Mouse (Mus musculus): ENCODE data around the gene Gm10197. TPM values are rescaled to one million over a fixed set of nuclear protein-coding genes. Genes with fewer than 3 reads are reported as not detected.
"Not testable (repeated sequence)": the region's sequence is repeated elsewhere in the genome, so short reads cannot be mapped to it uniquely, and the experiment has no call there.

Gene Gm10197
- polyA plus RNA-seq, 1 experiment from 2014 or later, result not detected

DNA sequence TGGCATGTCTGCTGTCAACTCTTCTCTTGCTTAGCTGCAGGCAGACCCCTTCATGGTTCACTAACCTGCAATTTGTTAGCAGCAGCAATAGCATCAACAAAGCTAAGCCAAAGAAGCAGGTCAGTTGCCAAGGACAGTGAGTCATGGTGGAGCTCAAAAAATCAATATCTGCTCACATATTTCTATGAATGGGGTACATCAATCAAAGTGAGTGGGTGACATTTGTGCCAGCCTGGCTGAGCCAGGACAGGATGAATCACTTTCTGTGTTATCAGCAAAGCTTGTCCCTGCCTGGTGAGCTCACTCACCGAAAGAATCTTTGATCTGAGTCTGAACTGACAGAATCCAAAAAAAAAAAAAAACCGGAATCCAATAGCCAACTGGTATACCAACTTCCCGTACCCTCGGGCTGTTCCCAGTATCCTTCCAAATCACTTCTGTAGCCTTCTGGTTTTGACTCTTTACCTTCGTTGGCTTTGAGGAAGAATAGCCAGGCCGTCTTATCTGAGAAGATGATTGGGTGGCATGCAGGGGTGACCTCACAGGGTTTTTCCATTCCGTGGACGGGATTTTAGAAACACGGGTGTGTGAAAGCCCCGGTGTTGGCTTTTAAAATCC, 32.8 kb upstream of the Gm10197 start:
- 87% methylated on average over 10 of the region's 10 CpGs for WGBS
- H3K27me3 ChIP-seq (ENCODE audit: insufficient read depth, poor library complexity, severe bottlenecking), result no peaks in the 10 kb centered on the region
- no peak for DNase-seq (ENCODE audit: low spot score)

DNA sequence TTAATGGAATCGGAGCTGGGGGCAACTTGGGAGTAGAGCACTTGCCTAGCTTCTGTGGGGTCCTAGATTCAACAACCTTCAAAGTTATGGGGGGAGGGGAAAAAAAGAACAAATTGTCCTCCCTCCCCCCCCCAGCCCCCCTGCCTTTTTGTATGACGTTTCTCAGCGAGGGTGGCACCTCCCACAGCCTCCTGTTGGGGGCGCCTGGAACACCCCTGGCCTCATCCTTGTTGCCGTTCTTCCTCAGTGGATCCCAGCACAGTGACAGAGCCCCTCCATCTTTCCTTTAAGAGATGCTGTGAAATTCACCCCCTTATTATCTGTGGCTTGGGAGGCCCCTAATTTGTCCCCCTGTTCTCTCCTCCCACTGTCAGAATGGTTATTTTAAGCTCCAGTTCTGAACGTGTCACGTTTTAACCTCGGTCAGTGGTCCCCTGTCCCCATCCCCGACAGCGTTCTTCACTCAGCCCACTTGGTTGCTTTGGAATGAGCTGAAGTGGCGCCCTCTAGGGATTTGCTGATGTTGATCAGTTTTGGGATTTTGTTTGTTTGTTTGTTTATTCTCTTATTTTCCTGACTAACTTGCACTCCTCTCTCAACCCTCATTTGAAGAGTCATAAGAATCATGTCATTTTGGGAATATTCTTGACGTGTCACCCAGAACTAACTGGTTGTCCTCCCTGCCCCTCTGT, 31.3 kb upstream of the Gm10197 start:
- H3K27me3 ChIP-seq (ENCODE audit: insufficient read depth, poor library complexity, severe bottlenecking), result no peaks in the 10 kb centered on the region
- DNase-seq (ENCODE audit: low spot score), result no peak
- H3K4me3 ChIP-seq, result no peak overlapping the region
- H3K27ac ChIP-seq, result no peak overlapping the region
- no peaks in the 10 kb centered on the region; the same call in 1 of the 2 replicates for H3K4me1 ChIP-seq (replicated peaks)
- no peaks in the 10 kb centered on the region for H3K36me3 ChIP-seq
- no peaks in the 10 kb centered on the region for H3K9me3 ChIP-seq
- WGBS, result 58% methylated on average over 12 of the region's 12 CpGs

More for the DNA sequence above, 32.8 kb upstream of the Gm10197 start:
- Histone ChIP-seq H3K9me3 (no peaks in the 10 kb centered on the region), H3K4me3 (no peak overlapping the region), H3K27ac (no peak overlapping the region), H3K36me3 (no peaks in the 10 kb centered on the region), H3K4me1 (replicated peaks) (no peaks in the 10 kb centered on the region; the same call in 1 of the 2 replicates)

DNA sequence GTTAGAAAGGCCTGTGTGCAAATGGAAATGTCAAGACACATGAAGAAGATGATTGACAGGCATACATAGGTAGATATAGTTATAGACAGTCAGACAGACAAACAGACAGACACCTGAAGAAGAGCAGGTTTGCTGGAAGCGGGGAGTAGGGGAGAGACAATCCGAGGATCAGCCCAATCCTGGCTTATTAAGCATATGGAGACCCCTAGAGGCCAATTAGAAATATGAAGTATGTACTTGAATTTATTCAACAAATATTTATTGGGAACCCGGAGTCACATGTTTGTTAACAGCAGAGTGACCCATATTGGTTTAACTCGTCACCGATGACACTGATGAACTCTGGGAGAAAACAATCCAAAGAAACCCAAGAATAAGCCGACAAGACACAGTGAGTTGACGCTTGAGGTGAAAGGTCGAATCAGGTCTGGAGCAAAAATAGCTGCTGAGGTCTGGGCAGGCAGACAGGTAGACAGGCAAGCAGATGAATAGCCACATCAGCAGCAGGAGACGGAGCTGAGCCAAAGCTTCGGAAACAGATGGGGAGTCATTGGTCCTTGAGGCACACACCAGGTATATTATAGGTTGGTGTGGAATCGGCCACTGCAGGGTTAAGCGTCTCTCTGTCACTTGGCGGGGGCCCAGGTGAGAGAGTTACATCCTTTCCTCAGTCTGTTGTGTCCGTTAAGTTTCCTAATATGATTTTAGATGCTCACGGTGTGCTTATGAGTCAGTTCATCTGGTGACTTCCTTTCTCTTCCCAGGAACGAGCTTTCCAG, 29.0 kb upstream of the Gm10197 start:
- Histone ChIP-seq H3K9me3 (no peaks in the 10 kb centered on the region), H3K4me3 (no peak overlapping the region), H3K27me3 (ENCODE audit: insufficient read depth, poor library complexity, severe bottlenecking) (no peaks in the 10 kb centered on the region), H3K4me1 (replicated peaks) (no peaks in the 10 kb centered on the region; the same call in 1 of the 2 replicates), H3K36me3 (no peaks in the 10 kb centered on the region), H3K27ac (no peak overlapping the region)
- no peak for DNase-seq (ENCODE audit: low spot score)
- WGBS, result 86% methylated on average over 16 of the region's 16 CpGs

DNA sequence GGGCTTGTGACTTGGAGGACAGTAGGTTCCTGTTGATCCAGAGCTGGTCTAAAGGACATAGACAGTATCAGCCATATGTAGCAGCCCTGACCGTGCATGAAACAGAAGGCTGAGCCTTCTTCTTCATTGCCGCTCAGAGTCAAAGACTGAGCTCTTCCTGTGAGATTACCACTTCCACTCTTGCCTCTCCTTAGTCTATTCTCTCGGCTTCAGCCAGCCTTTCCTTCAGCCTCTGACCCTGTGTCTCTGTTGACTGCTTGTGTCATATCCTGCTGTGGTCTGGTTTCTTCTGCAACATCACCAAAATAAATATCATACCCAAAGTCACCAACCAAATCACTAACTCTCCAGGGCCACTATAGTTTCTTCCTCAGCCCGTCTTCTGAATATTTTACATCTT, 27.6 kb upstream of the Gm10197 start:
- Histone ChIP-seq H3K4me3 (no peak overlapping the region), H3K9me3 (no peaks in the 10 kb centered on the region), H3K27ac (no peak overlapping the region), H3K36me3 (no peaks in the 10 kb centered on the region), H3K27me3 (ENCODE audit: insufficient read depth, poor library complexity, severe bottlenecking) (no peaks in the 10 kb centered on the region), H3K4me1 (replicated peaks) (no peaks in the 10 kb centered on the region)
- DNase-seq (ENCODE audit: low spot score), result no peak
- 85% methylated on average over 4 of the region's 4 CpGs for WGBS

DNA sequence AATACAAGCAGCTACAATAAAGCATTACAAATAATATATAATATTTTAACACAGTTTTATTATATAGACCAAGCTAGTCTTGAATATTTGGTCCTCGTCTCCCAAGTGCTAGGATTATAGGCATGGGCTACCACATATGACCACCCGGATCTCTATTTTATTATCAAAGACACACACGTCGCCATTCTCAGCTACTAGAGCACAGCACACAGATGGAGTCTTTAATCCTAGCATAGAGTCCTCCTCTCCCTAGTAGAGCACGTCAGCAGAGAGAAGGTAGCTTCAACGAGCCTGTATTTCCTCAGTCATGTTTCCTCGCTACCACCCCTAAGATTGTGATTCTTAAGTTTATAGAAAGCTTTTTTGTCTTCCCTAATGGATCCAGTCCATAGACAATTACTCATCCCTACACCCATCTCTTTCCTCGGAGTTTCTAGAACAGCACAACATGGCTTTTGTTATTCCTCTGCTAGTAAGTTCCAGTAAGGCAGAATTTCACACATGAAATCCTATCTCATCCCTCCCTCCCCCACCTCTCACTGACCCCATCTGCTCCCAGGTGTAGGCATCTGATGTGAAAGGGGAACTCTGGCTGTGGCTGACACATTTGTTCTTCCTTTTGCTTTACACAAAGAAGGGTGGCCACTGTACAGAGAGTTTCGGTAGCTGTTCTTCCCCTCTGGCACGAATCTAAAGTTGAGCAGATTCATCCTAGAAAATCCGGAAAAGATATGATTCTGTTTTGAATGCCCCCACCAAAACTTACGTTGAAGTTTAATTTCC, 26.1 kb upstream of the Gm10197 start:
- Histone ChIP-seq H3K4me1 (replicated peaks) (peaks cover 4% of the 10 kb centered on the region; the same call in 1 of the 2 replicates), H3K27me3 (ENCODE audit: insufficient read depth, poor library complexity, severe bottlenecking) (no peaks in the 10 kb centered on the region), H3K4me3 (no peak overlapping the region), H3K9me3 (no peaks in the 10 kb centered on the region), H3K36me3 (no peaks in the 10 kb centered on the region), H3K27ac (no peak overlapping the region)
- 84% methylated on average over 12 of the region's 12 CpGs for WGBS
- DNase-seq (ENCODE audit: low spot score), result no peak

DNA sequence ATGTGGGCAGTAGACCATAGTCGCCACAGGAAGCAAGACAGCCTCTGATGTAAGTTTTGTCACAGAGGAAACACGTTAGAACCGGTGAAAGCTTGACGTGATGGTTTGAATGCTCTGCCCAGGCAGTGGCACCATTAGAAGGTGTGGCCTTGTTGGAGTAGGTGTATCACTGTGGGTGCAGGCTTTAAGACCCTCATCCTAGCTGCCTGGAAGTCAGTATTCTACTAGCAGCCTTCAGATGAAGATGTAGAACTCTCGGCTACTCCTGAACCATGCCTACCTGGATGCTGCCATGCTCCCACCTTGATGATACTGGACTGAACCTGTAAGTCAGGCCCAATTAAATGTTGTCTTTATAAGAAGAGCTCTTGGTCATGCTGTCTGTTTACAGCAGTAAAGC, 24.2 kb upstream of the Gm10197 start:
- 46% methylated on average over 5 of the region's 5 CpGs for WGBS
- not testable (repeated sequence) for H3K27ac ChIP-seq; DNase-seq (ENCODE audit: low spot score); H3K36me3 ChIP-seq; H3K4me3 ChIP-seq; H3K27me3 ChIP-seq (ENCODE audit: insufficient read depth, poor library complexity, severe bottlenecking); H3K9me3 ChIP-seq
- peaks cover 18% of the 10 kb centered on the region for H3K4me1 ChIP-seq (replicated peaks)

DNA sequence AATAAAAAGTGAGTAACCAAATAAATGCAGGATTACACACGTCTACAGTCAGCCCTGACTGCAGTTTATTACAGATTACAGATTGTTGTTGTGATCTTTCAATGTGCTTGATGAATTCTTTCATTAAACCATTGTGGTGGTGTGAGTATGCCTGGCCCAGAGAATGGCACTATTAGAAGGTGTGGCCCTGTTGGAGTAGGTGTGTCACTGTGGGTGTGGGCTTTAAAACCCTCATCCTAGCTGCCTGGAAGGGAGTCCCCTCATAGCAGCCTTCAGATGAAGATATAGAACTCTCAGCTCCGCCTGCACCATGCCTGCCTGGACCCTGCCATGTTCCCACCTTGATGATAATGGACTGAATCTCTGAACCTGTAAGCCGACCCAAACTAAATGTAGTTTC, 23.4 kb upstream of the Gm10197 start:
- WGBS, result 78% methylated on average over 3 of the region's 3 CpGs
- DNase-seq (ENCODE audit: low spot score); H3K4me3 ChIP-seq; H3K27ac ChIP-seq; H3K36me3 ChIP-seq; H3K9me3 ChIP-seq; H3K27me3 ChIP-seq (ENCODE audit: insufficient read depth, poor library complexity, severe bottlenecking): not testable (repeated sequence)
- peaks cover 18% of the 10 kb centered on the region for H3K4me1 ChIP-seq (replicated peaks)

DNA sequence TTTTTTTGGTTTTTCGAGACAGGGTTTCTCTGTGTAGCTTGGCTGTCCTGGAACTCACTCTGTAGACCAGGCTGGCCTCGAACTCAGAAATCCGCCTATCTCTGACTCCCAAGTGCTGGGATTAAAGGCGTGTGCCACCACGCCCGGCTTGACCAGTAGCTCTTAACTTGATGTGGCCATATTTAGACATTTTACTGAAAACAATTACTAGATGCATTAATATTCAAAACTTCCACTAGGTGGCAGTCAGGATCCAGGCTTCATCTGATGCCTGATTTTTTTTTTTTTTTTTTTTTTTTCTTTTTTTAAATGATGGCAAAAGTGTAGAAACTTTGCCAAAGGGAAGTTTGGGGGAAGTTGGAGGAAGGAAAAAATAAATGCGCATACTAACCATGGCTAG, 23.0 kb upstream of the Gm10197 start:
- Histone ChIP-seq H3K4me1 (replicated peaks) (peaks cover 18% of the 10 kb centered on the region), H3K4me3 (no peak overlapping the region), H3K9me3 (no peaks in the 10 kb centered on the region), H3K36me3 (no peaks in the 10 kb centered on the region), H3K27me3 (ENCODE audit: insufficient read depth, poor library complexity, severe bottlenecking) (no peaks in the 10 kb centered on the region), H3K27ac (no peak overlapping the region)
- DNase-seq (ENCODE audit: low spot score), result no peak
- 22% methylated on average over 7 of the region's 7 CpGs for WGBS

DNA sequence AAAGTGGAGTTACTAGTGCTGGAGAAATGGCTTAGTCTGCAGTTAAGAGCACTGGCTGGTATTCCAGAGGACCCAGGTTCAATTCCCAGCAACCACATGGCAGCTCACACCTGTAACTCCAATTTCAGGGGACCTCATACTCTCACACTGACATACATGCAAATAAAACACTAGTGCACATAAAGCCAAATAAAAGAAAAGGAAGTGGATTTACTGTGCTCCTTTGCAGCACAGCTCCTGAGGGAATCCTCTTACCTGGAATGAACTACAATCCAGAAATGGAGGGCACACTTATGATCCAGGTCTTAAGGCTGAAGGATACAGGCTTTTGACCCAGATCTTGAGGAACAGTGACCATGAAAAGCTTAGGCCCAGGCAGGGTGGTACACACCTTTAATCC, 22.1 kb upstream of the Gm10197 start:
- Histone ChIP-seq H3K36me3 (peaks cover 5% of the 10 kb centered on the region), H3K27me3 (ENCODE audit: insufficient read depth, poor library complexity, severe bottlenecking) (no peaks in the 10 kb centered on the region), H3K9me3 (no peaks in the 10 kb centered on the region), H3K4me1 (replicated peaks) (peaks cover 24% of the 10 kb centered on the region), H3K27ac (no peak overlapping the region), H3K4me3 (no peak overlapping the region)
- DNase-seq (ENCODE audit: low spot score), result no peak

DNA sequence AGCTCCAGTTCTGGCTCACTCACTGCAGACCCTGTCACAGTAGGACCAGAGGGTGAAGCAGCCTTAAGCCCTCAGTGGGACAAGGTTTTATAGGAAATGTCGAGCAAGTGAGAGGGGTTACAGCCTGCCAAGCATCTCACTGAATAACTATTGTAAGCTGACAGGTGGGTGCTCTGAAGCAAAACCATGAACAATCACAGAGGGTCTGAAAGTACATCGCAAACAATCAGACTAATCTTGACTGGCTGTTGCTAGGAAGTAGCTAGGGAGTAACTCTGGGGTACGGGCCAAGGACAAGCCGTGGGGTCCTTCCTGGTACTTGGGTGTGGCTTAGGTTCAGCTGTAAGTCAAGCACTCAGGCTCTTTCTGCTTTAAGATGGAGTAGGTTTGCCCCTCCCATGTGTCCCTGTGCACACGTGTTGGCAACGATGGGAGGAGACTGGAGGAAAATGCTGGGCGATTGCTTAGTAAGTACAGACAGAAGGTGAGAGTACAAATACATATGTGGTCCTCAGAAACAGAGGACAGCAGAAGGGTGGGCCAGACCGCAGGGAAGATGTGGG, 21.3 kb upstream of the Gm10197 start:
- no peak for DNase-seq (ENCODE audit: low spot score)
- 77% methylated on average over 8 of the region's 8 CpGs for WGBS
- H3K27me3 ChIP-seq (ENCODE audit: insufficient read depth, poor library complexity, severe bottlenecking), result no peaks in the 10 kb centered on the region
- no peak overlapping the region for H3K4me3 ChIP-seq
- H3K27ac ChIP-seq, result no peak overlapping the region
- H3K4me1 ChIP-seq (replicated peaks), result peaks cover 24% of the 10 kb centered on the region
- H3K36me3 ChIP-seq, result peaks cover 13% of the 10 kb centered on the region
- H3K9me3 ChIP-seq, result no peaks in the 10 kb centered on the region

DNA sequence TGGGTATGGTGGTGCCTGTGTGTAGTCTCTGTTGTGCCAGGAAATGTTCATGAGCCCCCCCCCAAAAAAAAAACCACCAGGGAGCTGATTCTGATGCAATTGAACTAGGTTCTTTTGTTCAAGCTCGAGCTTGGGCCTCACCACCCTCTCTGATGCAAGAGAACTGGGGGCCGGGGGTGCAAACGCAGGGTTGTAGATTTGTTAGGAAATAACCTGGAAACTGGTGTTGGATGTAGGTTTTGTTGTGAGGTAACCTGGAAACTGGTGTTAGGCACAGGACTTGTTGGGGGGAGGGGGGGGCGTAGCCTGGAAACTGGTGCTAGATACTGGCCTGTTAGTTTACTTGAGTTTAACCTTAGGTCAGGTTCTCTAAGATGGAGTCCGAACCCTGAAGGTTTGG, 20.2 kb upstream of the Gm10197 start:
- Histone ChIP-seq H3K9me3 (no peaks in the 10 kb centered on the region), H3K4me1 (replicated peaks) (peaks cover 28% of the 10 kb centered on the region), H3K27ac (peak overlapping the region; percentile 95), H3K36me3 (peaks cover 23% of the 10 kb centered on the region), H3K27me3 (ENCODE audit: insufficient read depth, poor library complexity, severe bottlenecking) (no peaks in the 10 kb centered on the region), H3K4me3 (peak overlapping the region; percentile 84)
- no peak for DNase-seq (ENCODE audit: low spot score)
- WGBS, result 91% methylated on average over 5 of the region's 5 CpGs

DNA sequence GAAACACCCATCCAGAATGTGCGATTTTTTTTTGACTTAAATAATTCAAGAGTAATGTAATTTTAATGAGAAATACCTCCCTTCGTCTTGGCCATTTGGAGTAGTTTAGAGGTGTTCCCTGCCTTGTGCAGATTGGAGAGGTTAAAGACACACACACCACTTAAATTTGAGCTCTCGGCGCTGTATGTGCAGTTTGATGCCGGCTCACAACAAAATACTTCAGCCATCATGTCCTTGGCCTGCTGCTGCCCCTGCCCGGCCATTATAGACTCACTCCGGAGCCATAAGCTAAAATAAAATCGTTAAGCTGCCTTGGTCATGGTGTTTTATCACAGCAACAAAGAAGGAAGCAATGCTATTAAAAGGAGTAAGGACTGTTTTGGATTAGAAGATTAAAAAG, 19.8 kb upstream of the Gm10197 start:
- Histone ChIP-seq H3K4me3 (peak overlapping the region; percentile 84), H3K36me3 (peaks cover 27% of the 10 kb centered on the region), H3K27me3 (ENCODE audit: insufficient read depth, poor library complexity, severe bottlenecking) (no peaks in the 10 kb centered on the region), H3K9me3 (no peaks in the 10 kb centered on the region), H3K4me1 (replicated peaks) (peaks cover 28% of the 10 kb centered on the region), H3K27ac (peak overlapping the region; percentile 95)
- 52% methylated on average over 8 of the region's 8 CpGs for WGBS
- DNase-seq (ENCODE audit: low spot score), result no peak

All from hindbrain, embryonic 10.5 days (tissue).